Mouse (Mus musculus) midbrain, embryonic 10.5 days (tissue): Measurements from ENCODE around the gene Ucp1. TPM values are rescaled to one million over a fixed set of nuclear protein-coding genes. Genes with fewer than 3 reads are reported as not detected.

Source experiments
- DNase-seq: peaks from one replicate; pipeline ENCODE4 v3.0.0-alpha.2; 2017; ENCODE audit warnings: low spot score
- H3K27ac ChIP-seq: fragments of 300-500 bp; sonication (generic); replicated peaks from 2 replicates; pipeline ENCODE4 v1.5.1; 2016; ENCODE audit warnings: mild to moderate bottlenecking
- H3K27me3 ChIP-seq: fragments of 300-500 bp; sonication (generic); 2 replicates; pipeline ENCODE4 v1.6.1; 2016; ENCODE audit warnings: low read depth, mild to moderate bottlenecking; ENCODE audit not compliant: poor library complexity, severe bottlenecking
- H3K36me3 ChIP-seq: fragments of 300-500 bp; sonication (generic); 2 replicates; pipeline ENCODE4 v1.6.1; 2016; ENCODE audit warnings: mild to moderate bottlenecking, moderate library complexity
- H3K4me1 ChIP-seq: fragments of 300-500 bp; sonication (generic); 2 replicates; pipeline ENCODE4 v1.6.1; 2016
- H3K4me3 ChIP-seq: fragments of 300-500 bp; sonication (generic); 2 replicates; pipeline ENCODE4 v1.5.1; 2016; ENCODE audit warnings: mild to moderate bottlenecking, moderate library complexity
- H3K9me3 ChIP-seq: fragments of 300-500 bp; sonication (generic); replicated peaks from 2 replicates; pipeline ENCODE4 v1.6.1; 2016; ENCODE audit warnings: mild to moderate bottlenecking
- polyA plus RNA-seq: library from polyadenylated mRNA; unstranded; fragments of >200 nt; fragmentation: Nextera tagmentation; extraction: Ambion mirVana; gene quantifications from 2 replicates; pipeline ENCODE4 v1.2.1, GENCODE M21; 2016

Gene Ucp1
- polyA plus RNA-seq, 1 experiment from 2014 or later, result not detected

- Histone ChIP-seq H3K9me3 (no peaks in the 10 kb centered on the region; the same call in 1 of the 2 replicates), H3K4me1 (no peaks in the 10 kb centered on the region), H3K27me3 (no peaks in the 10 kb centered on the region), H3K27ac (no peak overlapping the region), H3K36me3 (no peaks in the 10 kb centered on the region), H3K4me3 (no peak overlapping the region)
- DNase-seq, result no peak
These were observed 52.5 kb downstream of the Ucp1 start for GRCm38 (mm10) chr8:83342693-83343092.

Other genes with a start within 250 kb of the Ucp1 start
- gene Tbc1d9, start 125.0 kb upstream of the Ucp1 start, polyA plus RNA-seq, result 4.8 and 7.0 TPM in 2 replicates
- 3.1 and 3.4 TPM in 2 replicates for gene Gm10645, start 124.2 kb upstream of the Ucp1 start, polyA plus RNA-seq
- 20.2 and 22.6 TPM in 2 replicates for gene Elmod2, start 42.1 kb downstream of the Ucp1 start, polyA plus RNA-seq
- gene Mgat4d, start 58.1 kb downstream of the Ucp1 start, polyA plus RNA-seq, result not detected in 2 replicates
- 3.0 and 4.7 TPM in 2 replicates for gene Clgn, start 99.5 kb downstream of the Ucp1 start, polyA plus RNA-seq
- gene Scoc, start 168.0 kb downstream of the Ucp1 start, polyA plus RNA-seq, result 129 and 131 TPM in 2 replicates
- gene Olfr370, start 245.4 kb downstream of the Ucp1 start, polyA plus RNA-seq, result not detected in 2 replicates